Mouse (Mus musculus) G1E (cell line): Measurements from ENCODE around the gene Gm14459. TPM values are rescaled to one million over a fixed set of nuclear protein-coding genes. Genes with fewer than 3 reads are reported as not detected.
"Not testable (repeated sequence)": the region's sequence is repeated elsewhere in the genome, so short reads cannot be mapped to it uniquely, and the experiment has no call there.

ENCODE experiments used
- ATAC-seq: 2 replicates; pipeline ENCODE4 v1.8.0; 2016; ENCODE audit warnings: mild to moderate bottlenecking; ENCODE audit not compliant: insufficient number of reproducible peaks, poor library complexity, low FRiP score, severe bottlenecking; ENCODE audit errors: extremely low read depth
- DNase-seq: peaks from one replicate; pipeline ENCODE4 v3.0.0; 2012; ENCODE audit warnings: low spot score
- H3K27me3 ChIP-seq: 2 replicates; pipeline ENCODE4 v1.6.1; 2012; ENCODE audit warnings: mild to moderate bottlenecking, low read length, inconsistent platforms; ENCODE audit not compliant: insufficient read depth
- H3K36me3 ChIP-seq: replicated peaks from 2 replicates; pipeline ENCODE3; 2012; ENCODE audit warnings: mild to moderate bottlenecking, inconsistent platforms
- H3K4me1 ChIP-seq: 2 replicates; pipeline ENCODE4 v1.6.1; 2012; ENCODE audit warnings: low read depth, low read length, inconsistent platforms, mixed read lengths; ENCODE audit not compliant: insufficient read depth
- H3K4me3 ChIP-seq: 2 replicates; pipeline ENCODE4 v1.5.1; 2012; ENCODE audit warnings: low read depth, mild to moderate bottlenecking, inconsistent platforms, low read length, moderate library complexity, mixed read lengths
- H3K9me3 ChIP-seq: replicated peaks from 2 replicates; pipeline ENCODE4 v1.6.1; 2012; ENCODE audit warnings: inconsistent platforms
- CTCF ChIP-seq: IDR thresholded peaks from 2 replicates; pipeline ENCODE4 v1.5.1; 2012; ENCODE audit warnings: low read depth, low read length, inconsistent platforms, mixed read lengths
- GATA1 ChIP-seq: IDR thresholded peaks from 2 replicates; pipeline ENCODE4 v1.6.1; 2012; ENCODE audit warnings: borderline replicate concordance, low read length, inconsistent platforms, mixed read lengths
- GATA2 ChIP-seq: IDR thresholded peaks from 2 replicates; pipeline ENCODE4 v1.6.1; 2012; ENCODE audit warnings: low read depth, low read length, inconsistent platforms, borderline replicate concordance
- POLR2AphosphoS5 ChIP-seq: IDR thresholded peaks from 2 replicates; pipeline ENCODE4 v1.6.1; 2012; ENCODE audit warnings: low read depth, low read length, inconsistent platforms; ENCODE audit not compliant: insufficient replicate concordance
- TAL1 ChIP-seq: conservative IDR thresholded peaks from 2 replicates; pipeline ENCODE4 v1.6.1; 2012; ENCODE audit warnings: low read depth, low read length, inconsistent platforms, mixed read lengths
- polyA plus RNA-seq: library from polyadenylated mRNA; stranded (reverse); fragments of >175 nt; gene quantifications from 2 replicates; pipeline ENCODE4 v1.2.3, GENCODE M21; 2012
- total RNA-seq, 2 experiments: library from RNA; stranded (forward) in 1 of 2; stranded (reverse) in 1 of 2; fragments of 200-1000 nt in 1 of 2; fragments of >200 nt in 1 of 2; fragmentation: Nextera tagmentation in 1 of 2; gene quantifications; 2 replicates each; pipeline ENCODE4 v1.2.3; 2014 to 2017

The Gm14459 gene
- not detected in 2 replicates for total RNA-seq (2014; fragmentation: Nextera tagmentation)
- total RNA-seq (2017), result not detected in 2 replicates
- polyA plus RNA-seq, result not detected in 2 replicates

- Histone ChIP-seq H3K27me3 (no peaks in the 10 kb centered on the region), H3K36me3 (no peaks in the 10 kb centered on the region), H3K4me3 (no peak within 1 kb of the TSS), H3K4me1 (no peaks in the 10 kb centered on the region), H3K9me3 (no peaks in the 10 kb centered on the region)
- TF ChIP-seq GATA1 (no peak), GATA2 (no peak), POLR2AphosphoS5 (no peak), TAL1 (no peak), CTCF (no peak)
- DNase-seq (no peak), ATAC-seq (no peak)
Measured at GRCm38 (mm10) chrX:8524854-8525253, at the start of gene Gm14459. Gm14459 (minus strand) TSS chrX:8524954.

GRCm38 (mm10) chrX:8548155-8548554 is 23.4 kb upstream of the Gm14459 start, which contains the start of gene Ssxb6:
Ssxb6 (minus strand) TSS chrX:8548255.
- not testable (repeated sequence) for DNase-seq, H3K27me3 ChIP-seq, ATAC-seq, H3K36me3 ChIP-seq, H3K4me1 ChIP-seq, H3K4me3 ChIP-seq, H3K9me3 ChIP-seq

Other genes starting within 250 kb of the Gm14459 start
- 0.87 TPM in 1 of 2 replicates, not detected in the other for gene Ssxb10, start 197.5 kb downstream of the Gm14459 start, total RNA-seq (2014; fragmentation: Nextera tagmentation)
- not detected in 2 replicates for gene Ssxb10, start 197.5 kb downstream of the Gm14459 start, total RNA-seq (2017)
- not detected in 2 replicates for gene Ssxb10, start 197.5 kb downstream of the Gm14459 start, polyA plus RNA-seq
- gene Ssxb9, start 158.0 kb downstream of the Gm14459 start, total RNA-seq (2014; fragmentation: Nextera tagmentation), result not detected in 2 replicates
- not detected in 2 replicates for gene Ssxb9, start 158.0 kb downstream of the Gm14459 start, total RNA-seq (2017)
- not detected in 2 replicates for gene Ssxb9, start 158.0 kb downstream of the Gm14459 start, polyA plus RNA-seq
- gene Ssxb1, start 111.6 kb downstream of the Gm14459 start, total RNA-seq (2014; fragmentation: Nextera tagmentation), result not detected in 2 replicates
- not detected in 2 replicates for gene Ssxb1, start 111.6 kb downstream of the Gm14459 start, total RNA-seq (2017)
- gene Ssxb1, start 111.6 kb downstream of the Gm14459 start, polyA plus RNA-seq, result not detected in 2 replicates
- not detected in 2 replicates for gene Ssxb2, start 63.2 kb downstream of the Gm14459 start, total RNA-seq (2014; fragmentation: Nextera tagmentation)
- gene Ssxb2, start 63.2 kb downstream of the Gm14459 start, total RNA-seq (2017), result not detected in 2 replicates
- not detected in 2 replicates for gene Ssxb2, start 63.2 kb downstream of the Gm14459 start, polyA plus RNA-seq
- gene Ssxb6, start 23.3 kb upstream of the Gm14459 start, total RNA-seq (2014; fragmentation: Nextera tagmentation), result not detected in 2 replicates
- not detected in 2 replicates for gene Ssxb6, start 23.3 kb upstream of the Gm14459 start, total RNA-seq (2017)
- gene Ssxb6, start 23.3 kb upstream of the Gm14459 start, polyA plus RNA-seq, result not detected in 2 replicates
- gene Ssxb3, start 66.9 kb upstream of the Gm14459 start, total RNA-seq (2014; fragmentation: Nextera tagmentation), result not detected in 2 replicates
- not detected in 2 replicates for gene Ssxb3, start 66.9 kb upstream of the Gm14459 start, total RNA-seq (2017)
- not detected in 2 replicates for gene Ssxb3, start 66.9 kb upstream of the Gm14459 start, polyA plus RNA-seq
- 3.5 TPM in 1 of 2 replicates, not detected in the other for gene Ssxb8, start 165.9 kb upstream of the Gm14459 start, total RNA-seq (2014; fragmentation: Nextera tagmentation)
- not detected in 2 replicates for gene Ssxb8, start 165.9 kb upstream of the Gm14459 start, total RNA-seq (2017)
- not detected in 2 replicates for gene Ssxb8, start 165.9 kb upstream of the Gm14459 start, polyA plus RNA-seq
- gene Ssx9, start 223.5 kb upstream of the Gm14459 start, total RNA-seq (2014; fragmentation: Nextera tagmentation), result not detected in 2 replicates
- gene Ssx9, start 223.5 kb upstream of the Gm14459 start, total RNA-seq (2017), result not detected in 2 replicates
- not detected in 2 replicates for gene Ssx9, start 223.5 kb upstream of the Gm14459 start, polyA plus RNA-seq